Mouse (Mus musculus) gonadal fat pad, adult 2 months (tissue): ENCODE results near the gene Sorbs2. TPM values are rescaled to one million over a fixed set of nuclear protein-coding genes. Genes with fewer than 3 reads are reported as not detected.

ENCODE experiments used
- DNase-seq: peaks from one replicate; pipeline ENCODE4 v3.0.0-alpha.2; 2012; ENCODE audit warnings: low read depth
- polyA plus RNA-seq: library from polyadenylated mRNA; depleted of rRNA; stranded (reverse); fragments of >200 nt; gene quantifications from 2 replicates; pipeline ENCODE4 v1.2.3, GENCODE M21; 2012

Gene Sorbs2
- polyA plus RNA-seq, 1 experiment, result 66.3 TPM

DNA sequence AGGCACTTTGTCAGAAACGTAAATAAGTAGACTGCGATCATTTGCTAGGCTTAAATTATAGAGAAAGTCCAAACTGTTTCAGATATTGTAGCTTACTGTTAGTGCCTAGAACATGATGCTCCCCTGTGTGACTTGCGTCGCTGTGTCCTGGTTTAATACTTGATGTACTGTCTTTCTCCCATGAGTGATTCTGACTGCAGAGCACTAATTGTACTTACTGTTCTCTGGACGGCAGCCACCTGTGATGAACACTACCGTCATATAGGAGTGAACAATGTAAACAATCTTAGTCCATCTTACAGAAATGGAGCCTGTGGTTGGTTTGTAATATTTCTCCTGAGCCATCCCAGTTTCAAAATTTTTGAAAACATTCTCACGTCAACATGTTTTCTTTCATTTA is 248.4 kb downstream of the Sorbs2 start:
- DNase-seq, result no peak

DNA sequence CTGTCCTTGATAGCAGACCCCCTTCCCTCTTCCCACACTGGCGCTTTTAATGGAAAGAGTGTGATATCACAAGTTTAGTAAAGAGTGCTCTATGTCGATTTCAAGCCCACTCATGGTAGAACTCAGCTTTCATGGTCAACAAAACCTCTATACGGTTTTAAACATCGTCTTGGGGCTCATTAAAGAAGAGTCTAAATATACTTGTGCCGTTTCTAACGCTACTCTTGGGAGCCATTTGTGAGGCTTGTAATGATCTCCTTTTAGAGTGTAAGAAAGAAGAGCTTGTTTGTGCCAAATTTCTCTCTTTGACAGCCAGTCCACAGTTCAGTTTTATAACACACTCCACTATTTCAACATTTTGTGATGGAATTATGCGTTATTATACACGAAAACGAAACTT is 253.0 kb downstream of the Sorbs2 start:
- no peak for DNase-seq

DNA sequence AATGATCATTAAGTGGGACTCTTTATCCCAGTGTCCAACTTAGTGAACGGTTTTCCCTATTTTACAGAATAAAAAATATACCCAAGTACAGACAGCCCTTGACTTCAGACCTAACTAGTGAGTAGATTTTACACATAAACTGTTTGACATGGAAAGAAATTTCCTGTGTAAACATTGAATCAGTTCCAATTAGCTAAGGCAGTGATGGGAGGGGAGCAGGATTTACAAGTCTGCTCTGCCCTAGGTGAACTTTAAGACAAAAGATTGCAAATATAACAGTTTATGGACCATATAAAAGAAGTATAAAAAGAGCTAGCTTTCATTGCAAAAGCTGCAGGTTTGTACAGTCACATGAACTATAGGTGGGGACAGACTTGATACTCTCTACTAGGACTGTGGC is 253.5 kb downstream of the Sorbs2 start:
- no peak for DNase-seq

DNA sequence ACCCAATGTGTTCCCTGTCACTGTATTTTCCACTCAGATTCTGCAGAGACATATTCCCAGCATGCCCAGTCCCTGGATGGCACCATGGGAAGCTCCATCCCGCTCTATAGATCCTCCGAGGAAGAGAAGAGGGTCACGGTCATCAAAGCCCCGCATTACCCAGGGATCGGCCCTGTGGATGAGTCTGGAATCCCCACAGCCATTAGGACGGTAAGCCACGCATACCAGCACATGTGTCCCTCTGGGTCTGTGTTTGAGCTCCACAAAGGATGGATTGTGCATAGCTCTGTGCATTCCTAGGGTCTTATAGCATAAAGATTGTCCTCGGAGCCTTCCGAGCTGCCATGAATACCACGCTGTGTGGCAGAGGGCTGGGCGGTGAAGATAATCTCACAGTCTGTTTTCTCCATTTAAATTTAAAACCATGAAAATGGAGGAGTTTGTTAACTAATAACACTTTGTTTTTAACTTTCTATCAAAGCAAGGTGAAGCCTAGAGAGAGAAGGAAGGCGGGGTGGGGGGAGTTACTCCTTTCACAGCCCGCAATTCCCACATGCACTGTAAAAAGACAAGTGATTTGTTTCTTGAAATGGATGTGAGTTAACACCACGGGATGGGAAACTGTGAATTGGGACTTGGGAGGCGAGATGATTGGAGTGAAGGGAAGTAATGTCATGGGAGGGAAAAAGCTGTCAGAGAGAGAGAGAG is 255.5 kb downstream of the Sorbs2 start:
- no peak for DNase-seq

DNA sequence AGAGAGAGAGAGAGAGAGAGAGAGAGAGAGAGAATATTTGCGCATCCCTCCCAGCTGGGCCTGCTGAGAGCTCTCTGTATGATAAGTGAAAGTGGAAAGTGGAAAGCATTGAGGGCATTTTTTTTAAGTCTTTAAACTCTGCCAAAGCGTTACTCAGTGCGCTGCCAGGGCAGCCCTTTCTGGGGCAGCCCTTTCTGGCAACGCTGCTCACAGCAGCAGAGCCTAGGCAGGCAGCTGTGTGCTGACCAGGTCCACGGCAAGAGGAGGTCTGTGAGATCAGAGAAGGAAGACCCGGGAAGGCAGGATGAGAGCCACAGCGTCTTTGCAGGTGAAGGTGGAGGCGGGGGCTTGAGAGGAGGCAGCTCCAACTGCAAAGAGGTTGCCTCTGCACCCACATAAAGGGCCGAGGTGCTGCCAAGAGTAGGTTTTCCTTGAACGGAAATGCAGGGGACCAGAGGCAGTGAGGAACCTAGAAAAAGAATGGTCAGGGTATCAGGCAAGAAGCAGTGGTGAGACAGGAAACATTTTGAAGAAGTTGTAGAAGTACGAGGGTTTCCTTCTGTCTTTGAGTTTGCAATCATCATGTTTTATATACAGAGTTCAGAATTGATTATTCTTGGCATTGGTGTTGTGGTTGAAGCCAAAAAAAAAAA is 256.2 kb downstream of the Sorbs2 start:
- DNase-seq, result no peak

DNA sequence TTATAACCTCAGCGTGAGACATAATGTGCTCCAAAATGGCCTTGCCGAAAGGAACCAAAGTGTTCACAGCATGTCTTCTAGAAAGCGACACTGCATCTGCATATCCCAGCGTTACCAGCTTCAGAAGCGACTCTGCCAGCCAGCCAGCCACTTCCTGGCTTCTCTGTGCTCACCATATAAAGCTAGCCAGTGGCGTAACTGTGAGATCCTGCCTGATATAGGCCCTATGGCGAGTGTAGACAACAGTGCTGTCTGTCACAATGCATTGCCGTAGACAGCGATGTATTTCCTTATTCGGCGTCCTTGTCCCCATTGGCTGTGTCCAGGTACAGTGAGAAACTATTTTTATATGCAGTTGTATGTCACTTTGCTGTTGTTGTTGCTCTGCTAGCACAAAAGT is 258.6 kb downstream of the Sorbs2 start:
- no peak for DNase-seq

DNA sequence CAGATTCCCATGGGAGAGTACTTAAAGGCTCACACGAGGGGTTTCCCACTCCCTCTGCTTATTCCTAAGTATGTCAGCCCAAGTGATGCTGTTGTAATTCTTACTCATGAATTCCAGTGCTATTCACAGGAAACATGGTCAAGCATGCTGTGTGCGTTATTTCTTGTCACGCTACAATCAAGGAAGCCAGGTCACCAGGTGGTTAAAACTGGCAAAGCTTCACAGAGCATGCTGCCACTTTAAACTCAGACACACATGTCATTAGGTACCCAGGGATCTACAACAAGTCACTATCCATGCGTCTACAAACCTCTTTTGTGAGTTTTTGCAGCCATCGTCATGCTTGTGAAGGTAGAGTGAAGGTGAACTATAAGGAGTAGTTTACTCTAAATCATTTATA is 267.3 kb downstream of the Sorbs2 start:
- DNase-seq, result no peak

DNA sequence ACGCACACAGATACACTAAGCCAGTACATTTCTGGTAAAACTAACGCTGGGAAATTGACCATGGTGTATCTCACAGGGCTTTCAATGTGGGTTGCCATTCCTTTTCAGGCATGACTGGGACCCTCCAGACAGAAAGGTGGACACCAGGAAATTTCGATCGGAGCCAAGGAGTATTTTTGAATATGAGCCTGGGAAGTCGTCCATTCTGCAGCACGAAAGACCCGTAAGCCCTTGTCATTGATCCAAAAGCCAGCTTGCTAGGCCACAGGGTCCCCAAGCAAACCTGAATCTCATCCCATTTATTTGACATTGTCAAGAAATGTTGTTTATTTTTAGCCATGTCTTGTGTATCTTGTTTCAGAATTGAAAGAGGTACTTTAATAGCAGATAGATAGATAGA is 267.9 kb downstream of the Sorbs2 start:
- DNase-seq, result no peak

DNA sequence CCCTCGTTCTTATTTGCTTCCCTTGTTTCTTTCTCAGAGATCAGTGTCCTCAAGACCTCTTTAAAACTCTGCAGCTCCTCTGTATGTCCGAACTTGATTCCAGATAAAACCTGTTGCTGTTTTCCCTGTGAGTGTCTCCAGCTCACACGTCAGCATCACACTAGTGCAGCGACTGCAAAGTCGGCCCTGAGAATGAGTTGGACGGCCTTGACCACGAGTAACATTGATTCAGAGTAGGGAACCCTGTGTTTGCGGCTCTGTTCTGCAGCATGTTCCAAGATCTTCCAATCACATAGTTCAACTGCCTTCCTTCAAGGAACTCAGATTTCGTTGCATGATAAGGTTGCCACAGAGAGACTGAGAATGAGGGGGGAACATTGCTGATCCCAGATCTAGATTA is 268.8 kb downstream of the Sorbs2 start:
- no peak for DNase-seq

DNA sequence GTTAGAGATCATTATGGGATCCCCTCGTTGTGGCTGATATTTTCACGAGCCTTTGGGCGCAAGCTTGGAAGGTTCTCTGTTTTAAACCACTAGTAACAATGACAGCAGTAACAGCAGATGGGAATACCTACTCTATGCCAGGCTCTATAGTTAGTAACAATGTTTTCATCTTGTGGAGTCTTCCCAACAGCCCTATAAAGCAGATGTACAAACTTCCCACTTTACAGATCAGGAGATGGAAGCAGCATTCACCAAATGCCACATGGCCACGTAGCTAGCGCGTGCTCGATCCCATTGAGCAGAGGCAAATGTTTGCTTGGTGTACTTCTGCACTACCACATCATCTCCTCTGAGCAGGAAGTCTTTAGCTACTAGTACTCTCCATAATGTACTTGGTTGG is 269.4 kb downstream of the Sorbs2 start:
- DNase-seq, result no peak

DNA sequence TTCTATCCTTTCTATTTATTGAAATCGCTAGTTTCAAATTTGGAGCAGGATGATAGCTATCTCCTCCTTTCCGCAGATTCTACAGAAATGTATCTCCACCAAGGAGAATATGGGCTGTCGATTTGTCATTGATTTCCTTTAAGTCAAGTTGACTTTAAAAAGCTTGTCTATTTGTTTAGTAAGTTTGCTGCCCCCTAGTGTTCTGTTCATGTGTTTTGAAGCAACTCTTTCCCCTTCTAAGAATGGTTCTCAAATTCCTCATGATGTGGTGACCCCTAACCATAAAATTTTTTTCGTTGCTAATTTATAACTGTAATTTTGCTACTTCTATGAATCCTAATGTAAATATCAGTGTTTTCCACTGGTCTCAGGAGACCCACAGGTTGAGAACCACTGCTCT is 273.0 kb downstream of the Sorbs2 start:
- no peak for DNase-seq

DNA sequence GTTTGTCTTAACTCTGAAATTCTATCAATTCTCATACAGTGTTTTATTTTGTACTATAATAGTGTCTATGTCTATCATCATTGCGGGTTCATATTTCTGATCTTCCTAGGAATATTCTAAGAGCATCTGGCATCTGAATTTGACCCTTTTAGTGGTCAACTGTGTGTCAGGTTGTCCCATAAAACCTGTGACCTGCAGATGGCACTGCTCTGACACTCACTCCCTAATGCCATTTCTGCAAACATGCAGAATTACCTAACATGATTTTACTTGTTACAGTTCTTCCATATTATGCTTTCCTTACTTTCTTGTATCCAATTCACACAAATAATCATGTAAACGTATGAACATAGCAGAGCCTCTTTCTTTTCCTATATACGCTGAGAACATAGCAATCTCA is 281.0 kb downstream of the Sorbs2 start:
- DNase-seq, result no peak

DNA sequence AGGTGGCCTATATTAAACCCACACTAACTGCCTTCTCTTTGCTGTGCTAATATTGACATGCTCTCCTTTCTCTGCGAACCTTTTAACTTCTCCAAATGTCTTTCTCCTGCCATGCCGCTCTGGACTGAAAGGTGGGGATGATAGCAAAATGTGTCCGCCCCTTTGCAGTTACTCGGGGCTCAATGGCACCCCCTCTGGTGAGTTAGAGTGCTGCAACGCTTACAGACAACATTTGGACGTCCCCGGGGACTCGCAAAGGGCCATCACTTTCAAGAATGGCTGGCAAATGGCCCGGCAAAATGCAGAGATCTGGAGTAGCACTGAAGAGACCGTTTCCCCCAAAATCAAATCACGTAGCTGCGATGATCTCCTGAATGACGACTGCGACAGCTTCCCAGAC is 287.3 kb downstream of the Sorbs2 start:
- no peak for DNase-seq

DNA sequence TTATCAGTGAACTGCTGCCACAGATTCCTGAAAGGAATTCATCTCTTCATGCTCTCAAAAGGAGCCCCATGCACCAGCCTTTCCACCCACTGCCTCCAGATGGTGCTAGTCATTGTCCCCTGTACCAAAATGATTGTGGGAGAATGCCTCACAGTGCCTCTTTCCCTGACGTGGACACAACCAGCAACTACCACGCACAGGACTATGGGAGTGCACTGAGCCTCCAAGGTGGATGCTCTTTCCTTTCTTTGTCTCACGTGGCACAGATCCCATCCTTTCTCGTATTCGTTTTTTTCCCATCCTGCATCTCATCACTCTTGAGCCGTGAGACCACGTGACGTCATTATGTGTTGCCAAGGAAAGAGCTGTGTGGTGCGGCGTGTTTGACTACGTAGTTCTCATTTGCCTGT is 288.7 kb downstream of the Sorbs2 start:
- no peak for DNase-seq

DNA sequence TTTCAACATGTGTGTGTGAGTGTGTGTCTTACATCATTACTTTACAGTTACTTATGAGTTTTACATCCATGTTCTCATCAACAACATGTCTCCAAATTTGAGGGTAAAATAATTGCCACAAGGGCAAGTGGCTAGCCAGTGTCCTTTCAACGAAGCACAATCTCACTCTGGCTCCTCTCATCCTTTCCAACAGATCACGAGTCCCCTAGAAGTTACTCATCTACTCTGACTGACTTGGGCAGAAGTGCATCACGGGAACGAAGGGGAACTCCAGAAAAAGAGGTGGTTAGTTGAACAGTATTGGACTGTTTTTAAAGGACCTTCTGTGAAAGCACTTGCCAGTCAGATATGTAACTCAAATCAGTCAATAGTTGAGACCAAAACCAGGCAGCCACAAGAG is 291.9 kb downstream of the Sorbs2 start:
- no peak for DNase-seq

DNA sequence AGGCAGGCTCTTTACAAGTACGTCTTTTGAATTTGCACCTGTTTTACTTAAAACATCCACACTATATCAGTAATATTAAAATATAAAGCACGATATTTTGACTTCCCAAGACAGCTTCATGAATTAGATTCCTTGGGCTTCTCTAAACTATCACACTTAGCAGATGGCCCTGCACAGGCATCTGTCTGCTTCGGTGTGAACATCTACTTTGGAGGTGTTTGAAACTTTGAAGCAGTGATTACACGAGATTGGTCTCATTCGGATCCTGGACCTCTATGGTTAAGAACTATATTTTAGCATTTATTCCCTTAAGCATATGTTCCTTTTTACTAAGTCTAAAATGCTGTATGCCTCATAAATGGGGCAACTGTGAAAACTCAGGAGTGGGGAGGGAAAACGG is 301.0 kb downstream of the Sorbs2 start:
- no peak for DNase-seq

DNA sequence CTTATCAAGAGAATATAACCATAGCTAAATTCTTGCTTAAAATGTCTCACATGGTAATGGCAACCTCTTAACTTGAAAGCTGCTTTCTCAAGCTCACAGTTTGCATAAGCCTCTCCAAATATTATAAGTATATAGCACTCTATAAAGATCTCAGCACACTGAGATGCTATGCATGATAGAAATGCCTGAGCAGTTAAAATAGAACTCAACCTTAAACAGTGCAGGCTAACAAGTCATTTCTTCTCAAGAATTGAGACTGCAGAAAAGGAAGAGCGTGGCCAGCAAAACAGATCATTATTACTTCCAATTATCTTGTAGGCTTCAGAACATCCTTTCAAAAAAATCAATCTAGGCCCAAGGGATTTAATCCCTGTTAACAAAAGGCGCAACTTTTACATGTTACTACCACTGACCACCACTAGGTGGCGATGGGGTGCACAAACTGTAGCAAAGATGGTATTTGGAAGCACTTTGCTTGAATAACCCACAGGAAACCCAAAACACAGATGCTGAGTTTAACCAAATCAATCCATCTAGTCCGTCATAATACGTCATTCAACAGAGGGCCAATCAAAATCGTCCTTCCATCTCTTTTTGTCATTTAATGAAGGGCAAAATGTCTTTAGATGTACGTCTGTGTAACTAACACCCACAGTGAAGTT is 309.3 kb downstream of the Sorbs2 start:
- DNase-seq, result no peak

DNA sequence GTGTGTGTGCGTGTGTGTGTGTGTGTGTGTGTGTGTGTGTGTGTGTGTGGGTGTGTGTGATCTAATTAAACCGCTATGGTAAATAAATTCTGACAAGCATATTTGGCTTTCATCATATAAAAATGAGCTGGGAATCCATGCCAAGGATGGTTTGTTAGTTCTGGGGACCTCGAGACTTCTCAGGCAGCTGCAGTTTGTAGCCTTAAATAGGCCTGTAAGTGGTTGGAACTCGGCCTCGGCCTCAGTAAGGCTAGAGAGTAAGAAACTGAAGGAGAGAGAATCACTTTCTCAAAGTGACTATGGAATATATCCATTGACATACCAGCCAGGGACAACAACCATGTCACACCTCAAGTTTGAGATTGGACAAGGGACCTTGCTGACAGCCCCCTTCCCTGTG is 314.1 kb downstream of the Sorbs2 start:
- no peak for DNase-seq

DNA sequence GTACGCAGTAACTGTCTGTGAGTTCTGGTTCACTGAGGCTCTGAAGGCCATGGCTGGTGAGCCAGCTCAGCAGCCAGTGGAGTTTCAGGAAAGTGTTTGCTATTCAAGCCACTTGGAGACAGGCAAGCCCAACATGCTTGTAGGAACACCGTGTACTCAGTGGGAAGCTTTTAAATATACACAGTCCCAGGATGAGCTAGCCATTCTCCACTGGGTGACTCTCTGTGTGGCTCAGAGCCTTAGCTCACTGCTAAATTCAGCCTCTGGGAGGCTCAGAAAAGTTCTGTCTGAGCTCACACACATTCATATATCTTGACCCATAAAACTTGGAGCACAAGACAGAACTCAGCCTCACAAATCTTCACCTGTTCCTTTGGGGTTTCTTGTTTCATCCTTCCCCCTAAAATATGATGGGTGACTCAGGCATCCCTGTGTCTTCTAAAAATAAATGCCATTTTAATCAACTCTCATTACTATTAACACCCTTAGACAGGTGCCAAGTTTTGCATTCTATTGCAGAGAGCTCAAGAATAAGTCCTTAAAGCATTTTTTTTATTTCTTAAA is 322.5 kb downstream of the Sorbs2 start:
- DNase-seq, result no peak

DNA sequence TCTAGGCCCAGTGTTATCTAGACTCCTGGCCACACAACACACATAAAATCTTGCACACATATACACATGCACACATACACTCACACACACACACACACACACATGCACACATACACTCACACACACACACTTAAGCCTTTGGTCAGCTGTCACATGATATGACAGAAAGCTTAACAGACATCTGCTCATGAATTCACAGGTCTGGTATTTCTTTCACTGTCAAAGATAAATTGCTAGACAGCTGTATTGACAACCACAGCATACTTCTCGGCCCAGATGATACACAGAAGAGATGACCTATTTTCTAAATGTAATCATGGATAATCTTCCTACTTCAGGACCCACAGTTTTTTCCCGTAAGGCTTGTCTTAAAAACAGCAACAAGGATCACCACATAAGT is 326.3 kb downstream of the Sorbs2 start:
- no peak for DNase-seq

DNA sequence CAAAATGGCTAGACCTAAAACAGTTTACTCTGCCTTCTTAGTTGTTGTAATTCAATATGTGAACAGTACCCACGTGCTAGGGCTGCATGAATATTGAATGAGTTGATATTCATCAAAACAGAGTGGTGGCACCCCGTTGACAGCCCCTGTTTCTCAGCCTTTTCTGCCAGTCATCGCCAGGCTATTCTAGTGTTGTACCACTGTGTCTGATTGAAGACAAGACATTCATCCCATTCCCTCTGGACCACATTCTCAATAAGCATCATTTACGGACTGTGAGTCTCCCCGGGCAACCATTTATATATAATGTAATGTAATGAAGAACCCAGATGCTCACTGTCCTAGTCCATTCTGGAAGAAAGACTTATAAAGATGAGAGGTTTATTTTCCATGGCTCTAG is 335.7 kb downstream of the Sorbs2 start:
- DNase-seq, result no peak

DNA sequence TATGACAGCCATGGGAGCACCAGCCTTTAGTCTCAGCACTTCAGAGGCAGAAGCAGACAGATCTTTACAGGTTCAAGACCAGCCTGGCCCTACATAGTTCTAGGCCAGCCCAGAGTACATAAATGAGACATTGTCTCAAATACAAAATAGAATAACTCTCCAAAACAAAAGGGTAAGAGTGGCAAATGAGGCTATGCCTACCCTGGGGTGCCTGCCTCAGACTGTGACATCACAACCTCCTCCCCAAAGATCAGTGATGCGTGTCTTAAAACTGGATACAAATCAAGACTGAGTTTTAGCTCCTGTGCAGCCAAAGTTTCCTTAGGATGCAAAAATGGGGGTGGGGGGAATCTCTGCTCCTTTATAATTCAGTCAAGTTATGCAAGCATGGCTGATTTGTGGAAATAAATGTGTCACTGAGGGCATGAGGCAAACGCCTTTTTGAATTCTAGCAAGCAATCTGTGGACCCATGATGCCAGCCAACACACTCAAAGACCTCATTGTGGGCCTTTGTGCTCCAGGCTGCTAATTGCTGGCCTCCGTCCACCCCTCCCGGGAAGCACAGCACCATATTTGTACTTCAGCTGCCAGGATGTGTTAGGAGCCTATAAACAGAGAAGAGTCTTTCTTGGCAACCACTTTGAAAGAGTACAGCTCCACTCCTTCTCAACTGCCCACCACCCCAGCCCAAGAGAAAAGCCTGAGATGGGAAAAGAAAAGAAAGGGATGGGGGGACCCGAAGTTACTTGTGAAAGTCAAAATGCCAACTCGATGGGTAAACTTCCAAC is 336.7 kb downstream of the Sorbs2 start:
- DNase-seq, result no peak
